Mouse (Mus musculus) CH12.LX (cell line): Measurements from ENCODE around the gene Hck.

ENCODE experiments used
- CHD1 ChIP-seq: IDR thresholded peaks from 2 replicates; pipeline ENCODE4 v1.6.1; 2012; ENCODE audit warnings: low read depth, low read length, improper control_type of control experiment, inconsistent platforms
- CTCF ChIP-seq, 2 experiments: IDR thresholded peaks in 1 of 2; conservative IDR thresholded peaks in 1 of 2; 2 replicates each; pipeline ENCODE4 v1.5.1; 2011 to 2012; ENCODE audit warnings: low read depth in 2 of 2, low read length in 2 of 2, improper control_type of control experiment in 1 of 2, inconsistent platforms in 1 of 2, mild to moderate bottlenecking in 1 of 2, moderate library complexity in 1 of 2
- E2F4 ChIP-seq: IDR thresholded peaks from 2 replicates; pipeline ENCODE4 v1.6.1; 2011; ENCODE audit warnings: low read depth, low read length, improper control_type of control experiment; ENCODE audit not compliant: insufficient replicate concordance
- GABPA ChIP-seq: IDR thresholded peaks from 2 replicates; pipeline ENCODE4 v1.6.1; 2012; ENCODE audit warnings: low read depth, low read length, improper control_type of control experiment, inconsistent platforms; ENCODE audit not compliant: insufficient replicate concordance
- HCFC1 ChIP-seq: IDR thresholded peaks from 2 replicates; pipeline ENCODE4 v1.6.1; 2012; ENCODE audit warnings: low read depth, mild to moderate bottlenecking, inconsistent platforms, low read length, improper control_type of control experiment
- IRF4 ChIP-seq: IDR thresholded peaks from 2 replicates; pipeline ENCODE4 v1.6.1; 2014; ENCODE audit warnings: low read depth, mild to moderate bottlenecking, inconsistent platforms, low read length, improper control_type of control experiment
- POLR2A ChIP-seq: IDR thresholded peaks from 2 replicates; pipeline ENCODE4 v1.6.1; 2011; ENCODE audit warnings: low read depth, mild to moderate bottlenecking, improper control_type of control experiment, low read length
- SIN3A ChIP-seq: IDR thresholded peaks from 2 replicates; pipeline ENCODE4 v1.6.1; 2012; ENCODE audit warnings: low read length, improper control_type of control experiment, inconsistent platforms
- USF1 ChIP-seq: IDR thresholded peaks from 2 replicates; pipeline ENCODE4 v1.6.1; 2014; ENCODE audit warnings: low read depth, mild to moderate bottlenecking, inconsistent platforms, low read length, improper control_type of control experiment
- ZNF384 ChIP-seq: IDR thresholded peaks from 2 replicates; pipeline ENCODE4 v1.6.1; 2012; ENCODE audit warnings: low read depth, low read length, improper control_type of control experiment, inconsistent platforms

DNA sequence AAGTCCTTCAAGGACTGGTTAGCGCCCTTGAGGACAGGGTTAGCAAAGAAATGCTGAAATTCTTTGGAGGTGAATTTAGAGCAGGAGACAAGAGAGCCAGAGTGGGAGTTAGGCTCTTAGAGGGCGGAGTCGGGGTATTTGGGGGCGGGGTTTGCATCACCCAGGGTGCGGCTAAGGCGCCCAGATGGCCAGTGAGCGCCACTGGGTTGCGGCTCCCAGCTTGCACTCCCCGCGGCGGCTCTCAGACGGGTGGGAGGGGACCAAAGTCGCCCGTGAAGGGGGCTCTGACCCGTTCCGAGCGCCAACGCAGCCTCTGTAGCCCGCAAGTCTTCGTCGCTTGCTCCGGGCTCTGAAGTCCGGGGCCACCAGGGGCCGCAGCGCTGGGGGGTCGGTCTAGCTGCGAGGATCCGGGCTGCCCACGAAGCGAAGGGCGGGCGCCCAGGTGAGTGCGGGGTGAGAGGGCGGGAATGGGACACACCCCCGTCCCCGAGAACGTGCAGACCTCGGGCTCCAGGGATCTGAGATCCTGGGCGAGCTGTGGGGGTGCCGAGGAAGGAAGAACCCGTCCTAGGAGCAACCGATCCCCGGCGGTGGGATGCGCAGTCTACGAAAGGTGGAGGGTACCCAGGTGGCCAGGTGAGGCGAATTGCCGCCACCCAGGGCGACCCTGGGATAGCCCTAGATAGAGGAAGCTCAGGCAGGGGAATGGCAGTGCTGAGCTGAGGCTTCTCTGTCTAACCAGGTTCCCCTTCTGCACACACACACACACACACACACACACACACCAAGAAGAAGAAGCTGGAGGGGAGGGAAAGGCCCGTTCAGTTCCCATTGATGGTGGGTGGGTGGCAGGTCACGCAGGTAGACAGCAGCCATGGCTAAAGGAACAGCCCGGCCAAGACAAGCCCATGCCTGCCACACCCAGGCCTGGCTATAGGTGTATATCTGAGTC, at the start of gene Hck:
- TF ChIP-seq USF1 = no peak
- TF ChIP-seq CTCF (conservative IDR thresholded peaks at IDR 0.05 in 1 of 2, IDR thresholded peaks at IDR 0.05 in 1 of 2; ENCODE audit: low read depth in 2 of 2, low read length in 2 of 2) = no peak
- TF ChIP-seq ZNF384 = no peak
- no peak for TF ChIP-seq POLR2A
- TF ChIP-seq CHD1 = no peak
- TF ChIP-seq HCFC1 = no peak
- TF ChIP-seq SIN3A = no peak
- no peak for TF ChIP-seq E2F4
- no peak for TF ChIP-seq GABPA
- TF ChIP-seq IRF4 = no peak
